Mouse (Mus musculus) heart, postnatal 25 days (tissue): ENCODE results near the gene Fam208b. TPM values are rescaled to one million over a fixed set of nuclear protein-coding genes. Genes with fewer than 3 reads are reported as not detected.
A peak's percentile ranks its signal among the peaks of the same experiment; 100 is the strongest.
"Not testable (repeated sequence)": the region's sequence is repeated elsewhere in the genome, so short reads cannot be mapped to it uniquely, and the experiment has no call there.

Experiments
- DNase-seq: peaks from one replicate; pipeline ENCODE4 v3.0.0; 2022; ENCODE audit warnings: low spot score
- intact Hi-C: fragments of 180-260 bp; cut with DNase I; formaldehyde crosslinking; loops from one replicate; pipeline ENCODE4 v1.15.1; 2025
- total RNA-seq, 2 experiments: library from RNA; stranded (reverse); gene quantifications; 2 replicates each; pipeline ENCODE4 v1.2.3; 2021

The Fam208b gene
- total RNA-seq, 2 experiments from 2014 or later, result 11.1 to 13.1 TPM

DNA sequence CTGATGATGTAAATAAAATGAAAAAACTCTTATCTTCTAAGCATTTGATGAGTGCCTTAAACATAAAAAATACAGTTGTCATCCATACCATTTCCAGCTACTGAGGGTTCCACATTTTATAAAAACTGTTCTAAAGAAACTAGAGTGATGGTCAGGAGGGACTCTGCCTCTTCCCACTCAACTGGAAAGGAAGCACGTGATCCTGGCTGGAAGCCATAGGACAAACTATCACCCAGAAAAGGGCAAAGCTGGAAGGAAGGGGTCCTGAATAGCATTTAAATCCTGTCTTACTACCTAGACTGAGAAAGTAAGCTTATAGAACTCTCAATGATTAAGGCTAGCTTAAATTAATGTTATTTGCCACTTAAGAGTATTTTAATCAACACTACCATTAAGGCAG lies 16.6 kb downstream of the Fam208b start:
- DNase-seq, result no peak
- intact Hi-C loops, result loop anchor here (10.0 kb wide), 1 partner anchor 190 kb away; no protein-coding TSS in a partner anchor

DNA sequence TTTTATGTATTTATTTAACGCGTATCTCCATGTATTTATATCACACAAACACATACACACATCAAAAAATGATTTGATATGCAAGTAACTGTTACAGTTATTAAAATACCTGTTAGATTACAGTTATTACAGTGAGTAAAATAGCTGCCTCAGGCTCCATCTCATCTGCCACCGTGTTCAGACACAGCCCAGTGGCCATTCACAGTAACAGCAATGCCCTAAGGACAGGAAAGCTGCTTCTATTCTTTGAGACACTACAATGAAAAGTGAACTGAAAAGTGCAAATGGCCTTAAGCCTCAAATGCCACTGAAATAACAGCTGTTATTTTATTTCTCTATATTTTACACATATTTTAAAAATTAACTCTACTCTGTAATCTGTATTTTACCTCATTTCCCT lies 20.1 kb downstream of the Fam208b start:
- intact Hi-C loops, result loop anchor here (10.0 kb wide), 1 partner anchor 186 kb away; no protein-coding TSS in a partner anchor
- no peak for DNase-seq

DNA sequence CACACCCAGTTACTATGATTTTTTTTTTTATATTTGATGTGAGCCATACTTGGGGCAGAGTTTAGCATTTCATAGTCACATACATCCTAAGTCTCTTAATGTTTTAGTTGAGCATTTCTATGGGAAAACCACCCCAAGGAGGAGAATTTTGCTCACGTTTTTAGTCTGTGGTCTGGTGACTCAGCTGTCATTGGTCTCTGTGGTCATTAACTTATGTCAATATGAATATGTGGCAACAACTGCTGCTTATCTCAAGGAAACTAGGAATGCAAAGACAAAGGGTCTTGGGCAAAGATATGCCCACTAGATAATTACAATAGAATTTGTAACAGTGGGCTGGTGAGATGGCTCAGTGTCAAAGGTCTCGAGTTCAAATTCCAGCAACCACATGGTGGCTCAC lies 47.0 kb downstream of the Fam208b start:
- no peak for DNase-seq
- intact Hi-C loops, result loop anchor here (10.0 kb wide), 1 partner anchor 159 kb away; no protein-coding TSS in a partner anchor

DNA sequence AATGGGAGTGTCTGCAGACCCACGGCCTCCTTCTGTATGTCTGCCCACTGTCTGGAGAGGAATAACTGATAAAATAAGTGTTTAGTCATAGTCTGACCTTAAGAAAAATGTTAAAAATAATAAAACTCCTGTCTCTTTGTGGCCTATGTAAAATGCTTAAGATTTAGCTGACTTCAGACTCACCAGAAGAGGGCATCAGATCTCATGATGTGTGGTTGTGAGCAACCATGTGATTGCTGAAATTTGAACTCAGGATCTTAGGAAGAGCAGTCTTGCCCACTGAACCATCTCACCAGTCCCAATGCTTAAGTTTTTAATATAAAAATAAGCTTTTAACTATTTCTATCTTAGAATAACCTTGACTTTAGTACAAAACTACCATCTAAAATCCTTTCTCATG lies 47.8 kb downstream of the Fam208b start:
- no peak for DNase-seq
- intact Hi-C loops, result loop anchor here (10.0 kb wide), 1 partner anchor 158 kb away; no protein-coding TSS in a partner anchor

DNA sequence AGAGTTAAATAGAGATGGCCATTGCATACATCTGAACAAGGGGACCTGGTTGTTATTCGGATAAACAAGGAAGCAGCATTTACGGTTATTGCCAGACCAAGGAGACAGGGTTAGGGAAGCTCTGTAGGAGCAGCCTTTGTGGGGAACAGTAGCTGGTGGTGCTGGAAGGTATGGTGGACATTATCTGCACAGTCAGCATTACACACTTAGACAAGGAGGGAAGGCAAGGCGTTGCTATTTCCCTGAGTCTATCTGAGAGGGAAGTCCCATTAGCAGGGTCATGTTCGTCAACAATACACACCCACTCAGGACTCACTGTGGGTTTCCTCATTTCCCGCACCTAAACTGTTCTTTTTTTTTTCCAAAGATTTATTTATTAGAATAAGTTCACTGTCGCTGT lies 63.1 kb downstream of the Fam208b start:
- DNase-seq, result no peak
- intact Hi-C loops, result no loop called here

DNA sequence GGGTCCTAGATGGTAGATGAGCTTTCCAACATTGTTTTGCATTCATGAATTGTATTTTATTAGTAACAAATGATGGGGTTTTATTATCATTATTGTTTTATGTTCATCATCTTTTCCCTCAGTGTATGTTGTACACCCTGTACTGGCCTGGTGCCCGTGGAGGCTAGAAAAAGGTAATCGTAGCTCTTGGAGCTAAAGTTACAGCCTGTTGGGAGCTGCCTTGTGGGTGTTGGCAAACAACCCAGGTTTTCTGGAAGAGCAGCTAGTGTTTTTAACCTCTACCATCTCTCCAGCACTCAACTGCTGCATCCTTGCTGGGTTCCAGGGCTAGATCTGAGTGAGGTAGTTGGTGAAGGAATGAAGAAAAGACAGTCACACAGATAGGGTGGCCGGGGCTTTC lies 63.5 kb downstream of the Fam208b start:
- intact Hi-C loops, result no loop called here

DNA sequence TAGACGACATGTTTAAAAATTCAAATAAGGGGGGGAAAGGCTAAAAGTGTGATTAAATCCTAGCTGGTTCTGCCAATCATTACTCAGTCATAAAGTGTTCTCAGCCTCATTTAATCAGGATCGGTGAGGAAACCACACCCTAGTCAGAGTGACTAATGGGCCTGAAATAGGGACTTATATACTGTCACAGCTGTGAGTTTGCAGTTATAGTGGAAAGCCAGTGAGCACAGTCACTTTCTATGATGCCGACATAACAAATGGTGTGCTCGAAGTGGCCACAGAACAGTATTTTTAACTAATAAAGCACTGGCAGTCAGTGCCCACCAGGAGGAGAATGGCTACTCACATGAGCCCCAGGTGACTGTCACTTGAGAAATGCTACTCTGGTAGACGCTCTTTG lies 66.0 kb downstream of the Fam208b start:
- intact Hi-C loops, result no loop called here
- DNase-seq, result no peak

More for the DNA sequence above, 63.5 kb downstream of the Fam208b start:
- no peak for DNase-seq

DNA sequence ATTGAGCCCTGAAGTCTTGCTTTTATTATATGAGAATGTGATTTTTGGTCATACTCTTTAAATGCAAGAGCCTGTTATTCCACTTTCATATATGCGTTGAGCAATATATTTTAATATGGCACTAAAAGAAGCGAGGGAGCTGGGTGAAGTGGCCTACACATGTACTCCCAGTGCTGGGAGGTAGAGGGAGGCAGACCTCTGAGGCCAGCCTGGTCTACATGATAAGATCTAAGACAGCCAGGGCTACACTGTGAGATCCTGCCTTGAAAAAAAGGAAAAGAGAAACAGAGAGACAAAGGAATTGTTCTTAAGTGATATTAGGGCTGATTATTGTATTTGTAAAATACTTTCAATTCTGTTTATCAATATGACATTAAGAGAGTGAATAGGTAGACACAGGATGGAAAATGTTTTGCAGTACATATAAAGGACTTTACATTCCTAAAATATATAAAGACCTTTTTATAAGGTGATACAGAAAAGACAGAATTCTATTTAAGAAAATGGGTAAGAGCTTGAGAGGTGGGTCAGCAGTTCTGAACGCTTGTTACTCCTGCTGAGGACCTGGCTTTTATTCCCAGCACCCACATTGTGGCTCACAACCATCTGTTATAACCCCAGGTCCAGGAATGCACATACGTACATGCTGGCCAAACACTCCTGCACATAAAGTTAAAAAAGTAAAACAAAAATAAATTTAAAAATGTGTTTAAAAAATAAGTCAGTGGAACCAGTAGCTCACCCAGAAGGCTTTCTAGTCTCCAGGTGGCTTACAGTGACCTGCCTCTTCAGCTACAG lies 66.6 kb downstream of the Fam208b start:
- intact Hi-C loops, result no loop called here
- no peak for DNase-seq

DNA sequence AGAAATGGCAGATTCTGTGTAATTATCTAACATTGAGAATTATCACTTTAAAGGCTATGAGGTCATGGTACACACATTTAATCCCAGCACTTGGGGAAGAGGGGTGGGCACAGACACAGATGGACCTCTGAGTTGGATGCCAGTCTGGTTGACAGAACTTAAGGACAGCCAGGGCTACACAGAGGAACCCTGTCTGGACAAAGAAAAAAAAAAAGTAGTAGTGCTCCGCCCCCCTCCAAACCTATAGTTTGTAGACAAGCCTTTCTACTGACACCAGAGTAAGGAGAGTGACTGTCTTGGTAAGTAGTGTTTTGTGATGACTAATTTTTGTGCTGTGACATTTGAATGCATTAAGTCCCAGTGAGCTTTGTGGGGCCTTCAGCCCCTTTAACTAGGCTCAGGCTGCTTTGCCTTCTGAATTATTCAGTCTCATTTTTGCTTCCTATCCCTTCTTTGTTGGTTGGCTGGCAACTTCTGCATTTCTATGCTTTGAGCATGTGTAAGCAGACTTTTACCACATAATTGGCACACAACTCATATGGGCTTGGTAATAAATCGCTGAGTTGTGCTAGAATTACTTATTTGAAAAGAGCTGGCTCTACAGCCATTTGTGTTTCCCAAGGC lies 69.6 kb downstream of the Fam208b start:
- intact Hi-C loops, result no loop called here
- no peak for DNase-seq

DNA sequence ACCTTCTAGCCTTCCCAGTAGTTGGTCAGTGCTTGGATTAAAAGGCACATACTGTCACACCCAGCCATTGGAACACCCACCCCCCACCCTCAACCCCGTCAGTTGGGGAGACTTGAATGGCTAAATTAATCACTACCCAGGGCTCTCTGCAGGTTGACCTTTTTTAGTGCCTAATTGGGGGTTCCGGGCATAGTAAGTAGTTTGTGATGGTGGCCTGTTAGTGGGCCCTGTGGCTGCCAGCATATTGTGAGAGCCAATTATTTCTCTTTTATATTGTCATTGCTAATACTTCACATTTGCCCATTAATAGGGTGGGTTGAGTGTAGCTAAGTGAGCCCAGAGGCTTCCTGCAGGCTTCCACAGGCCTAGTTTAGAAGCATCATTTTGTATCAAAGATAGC lies 70.7 kb downstream of the Fam208b start:
- intact Hi-C loops, result no loop called here
- no peak for DNase-seq

DNA sequence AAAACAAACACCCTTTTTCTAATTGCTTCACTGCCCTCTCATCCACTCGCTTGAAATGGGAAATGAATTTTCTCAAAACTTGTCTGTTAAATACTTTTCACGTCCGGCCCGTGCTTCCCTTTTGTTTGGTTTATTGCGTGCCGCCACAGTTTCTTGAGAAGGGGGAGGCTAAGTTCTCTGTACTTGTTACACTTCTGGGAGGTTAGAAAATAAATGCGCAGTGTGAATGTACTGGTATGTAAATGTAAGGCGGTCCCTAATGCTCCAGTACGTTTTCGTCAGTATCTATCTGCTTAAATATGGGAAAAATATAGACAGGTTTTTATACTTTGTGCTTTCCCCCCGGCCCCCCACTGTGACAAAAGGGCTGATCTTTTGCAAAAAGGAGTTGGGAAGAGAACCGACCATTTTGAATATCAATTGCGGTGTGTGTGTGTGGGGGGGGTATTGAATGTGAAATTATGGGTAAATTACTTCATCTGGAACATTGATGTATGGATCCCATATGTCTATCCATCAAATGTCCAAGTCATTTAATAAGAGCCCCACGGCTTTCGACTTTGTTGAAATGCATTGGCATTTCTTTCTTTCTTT lies 71.8 kb downstream of the Fam208b start:
- intact Hi-C loops, result loop anchor here (5.0 to 10.0 kb wide), 2 partner anchors 73 to 134 kb away; partner anchors contain the start of gene Fam208b
- DNase-seq, result no peak

DNA sequence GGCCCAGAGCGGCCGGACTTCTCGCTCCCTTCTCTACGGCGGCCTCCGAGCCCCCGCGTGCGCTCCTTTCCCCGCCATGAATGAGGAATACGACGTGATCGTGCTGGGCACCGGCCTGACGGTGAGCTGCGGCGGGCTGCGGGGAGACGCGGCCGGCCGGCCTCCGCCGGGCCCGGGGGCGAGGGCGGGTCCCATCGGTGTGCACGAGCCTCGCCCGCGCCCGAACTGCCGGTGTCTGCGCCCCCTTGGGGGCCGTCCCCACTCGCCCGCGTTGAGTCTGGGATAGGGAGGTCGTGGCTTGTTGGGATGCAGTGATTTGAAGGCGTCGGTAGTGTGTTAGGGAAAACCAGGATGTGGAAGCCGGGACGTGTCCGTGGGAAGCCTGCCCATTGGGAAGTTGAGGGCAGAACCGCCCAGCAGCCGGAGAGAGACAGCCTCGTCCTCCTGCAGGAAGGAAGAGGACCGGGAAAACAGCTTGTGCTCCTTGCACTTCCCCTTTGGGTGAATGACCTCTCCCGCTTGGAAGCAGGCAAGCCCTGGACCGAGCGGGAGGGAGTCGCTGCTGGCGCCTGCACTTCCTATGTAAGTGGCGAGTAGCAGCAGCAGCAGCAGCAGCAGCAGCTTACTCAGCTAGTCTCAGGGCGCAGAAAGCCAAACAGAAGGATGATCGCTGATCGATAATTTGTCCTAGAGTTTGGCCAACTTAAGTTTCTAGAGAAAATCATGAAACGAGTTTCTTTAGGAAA lies 72.5 kb downstream of the Fam208b start:
- DNase-seq, result peak; percentile 81
- intact Hi-C loops, result loop anchor here (5.0 to 10.0 kb wide), 2 partner anchors 74 to 134 kb away; partner anchors contain the start of gene Fam208b

DNA sequence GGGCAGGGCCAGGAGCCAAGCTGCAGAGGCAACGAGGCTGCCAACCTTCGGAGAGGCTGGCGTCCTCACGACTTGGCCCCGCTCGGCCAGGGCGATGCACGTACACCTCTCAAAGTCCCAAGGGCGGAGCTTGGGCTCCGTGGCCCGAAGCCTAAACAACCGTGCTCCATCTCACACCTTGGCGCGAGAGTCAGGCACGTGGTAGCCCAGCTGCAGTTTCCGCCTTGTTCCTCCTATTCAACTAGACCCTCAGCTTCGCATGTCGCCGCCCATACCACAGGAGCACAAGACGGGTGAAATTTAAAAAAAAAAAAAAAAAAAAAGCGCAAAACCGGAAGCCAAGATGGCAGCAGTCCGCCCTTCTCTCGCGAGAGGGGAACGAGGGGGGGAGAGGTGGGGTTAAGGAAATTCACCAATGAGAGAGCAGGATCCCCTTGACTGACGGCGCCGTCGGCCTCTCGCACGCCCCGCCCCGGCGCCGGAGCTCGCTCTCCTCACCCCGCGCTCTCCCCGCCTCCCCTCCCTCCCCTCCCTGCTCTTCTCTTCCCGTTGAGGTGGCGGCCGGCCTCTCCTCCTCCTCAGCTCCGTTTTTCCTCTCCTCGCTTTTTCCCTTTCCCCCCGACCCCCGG lies 73.2 kb downstream of the Fam208b start, which contains the start of gene Gdi2:
TSS of gene Gdi2 (plus strand) at position 470 of the 629 bp plus-strand sequence.
- peak; percentile 88 for DNase-seq
- intact Hi-C loops, result loop anchor here (5.0 to 10.0 kb wide), 2 partner anchors 75 to 133 kb away; partner anchors contain the start of gene Fam208b

DNA sequence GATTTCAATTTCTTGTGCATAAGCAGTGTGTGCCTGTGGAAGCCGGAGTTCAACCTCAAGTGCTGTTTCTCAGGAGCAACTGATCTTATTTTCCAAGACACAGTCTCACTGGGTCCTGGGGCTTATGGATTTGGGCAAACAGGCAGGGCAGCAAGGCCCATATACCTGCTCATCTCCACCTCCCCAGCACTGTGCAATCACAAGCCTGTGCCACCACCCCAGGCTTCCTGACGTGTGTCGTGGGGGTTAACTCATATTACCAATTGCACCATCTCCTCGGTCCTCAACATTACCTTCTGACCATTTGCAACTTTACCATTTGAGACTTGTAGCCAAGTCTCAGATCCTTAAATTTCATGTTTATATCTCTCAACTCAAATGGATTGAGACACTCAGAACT lies 76.8 kb downstream of the Fam208b start:
- intact Hi-C loops, result loop anchor here (10.0 kb wide), 1 partner anchor 129 kb away; no protein-coding TSS in a partner anchor

DNA sequence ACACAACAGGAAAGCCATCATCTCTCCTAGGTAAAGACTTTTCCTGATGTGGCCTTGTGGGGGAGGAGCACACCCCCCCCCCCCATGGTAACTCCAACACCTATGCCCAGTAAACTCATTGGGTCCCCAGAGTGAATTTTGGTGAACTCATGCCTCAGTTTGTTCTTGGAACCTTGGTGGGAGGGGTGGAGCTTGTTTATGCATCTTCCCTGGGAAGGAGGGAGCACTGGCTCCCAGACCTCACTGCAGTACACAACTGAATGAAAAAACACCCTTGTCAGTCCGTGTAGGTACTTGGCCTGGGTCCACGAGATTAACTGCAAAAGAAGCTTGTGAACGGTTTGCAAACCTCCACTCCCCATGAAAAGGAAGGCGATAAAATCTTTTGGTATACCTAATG lies 78.5 kb downstream of the Fam208b start:
- intact Hi-C loops, result loop anchor here (10.0 kb wide), 1 partner anchor 128 kb away; no protein-coding TSS in a partner anchor

More for the DNA sequence above, 76.8 kb downstream of the Fam208b start:
- no peak for DNase-seq

DNA sequence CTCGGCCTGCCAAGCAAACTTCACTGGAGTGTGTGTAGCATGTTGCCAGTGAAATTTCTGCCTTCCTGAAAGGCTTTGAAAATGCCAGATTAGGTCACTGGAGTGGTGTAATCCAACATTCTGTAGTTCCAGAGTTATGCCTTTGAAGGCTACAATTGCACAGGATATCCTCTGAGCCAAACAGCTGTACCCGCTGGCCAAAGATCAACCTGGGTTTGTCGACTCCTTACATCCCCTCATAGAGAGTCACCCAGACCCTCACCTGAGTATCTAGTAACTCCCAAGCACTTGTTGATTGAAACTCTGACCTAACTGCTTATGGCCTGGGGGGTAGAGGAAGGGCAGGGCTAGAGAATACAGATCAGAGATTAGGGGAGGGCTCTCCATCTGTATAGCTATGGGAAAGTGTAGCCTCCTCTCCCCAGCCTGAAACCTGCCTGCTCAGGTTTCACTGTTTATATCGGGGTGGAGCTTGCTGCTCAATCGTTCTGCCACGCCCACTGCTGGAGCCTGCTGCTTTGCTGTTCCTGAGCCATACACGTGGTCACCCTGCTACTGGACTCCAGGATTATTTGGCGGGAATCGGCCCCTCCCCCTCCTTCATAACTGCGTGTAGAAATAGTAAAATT lies 79.1 kb downstream of the Fam208b start:
- intact Hi-C loops, result loop anchor here (10.0 kb wide), 1 partner anchor 127 kb away; no protein-coding TSS in a partner anchor
- no peak for DNase-seq

More for the DNA sequence above, 78.5 kb downstream of the Fam208b start:
- no peak for DNase-seq

DNA sequence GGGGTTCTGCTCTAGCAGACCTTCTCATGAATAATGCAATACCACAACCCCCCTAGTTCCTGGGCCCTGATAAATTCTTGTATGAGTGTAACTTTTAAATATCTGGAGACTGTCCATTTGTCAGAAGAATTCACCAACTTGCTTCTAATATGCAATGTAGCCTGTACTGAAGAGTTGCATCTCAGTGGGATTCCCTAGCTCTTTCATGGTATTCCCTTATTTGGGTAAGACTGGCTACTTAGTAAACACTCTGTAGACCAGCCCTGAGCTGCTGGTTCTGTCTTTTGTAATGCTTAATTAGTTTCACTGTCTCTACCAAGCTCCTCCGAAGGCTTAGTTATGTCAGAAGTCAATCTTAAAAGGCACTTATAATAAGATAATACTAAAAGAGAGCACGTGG lies 79.7 kb downstream of the Fam208b start:
- intact Hi-C loops, result loop anchor here (10.0 kb wide), 1 partner anchor 126 kb away; no protein-coding TSS in a partner anchor
- DNase-seq, result not testable (repeated sequence)

DNA sequence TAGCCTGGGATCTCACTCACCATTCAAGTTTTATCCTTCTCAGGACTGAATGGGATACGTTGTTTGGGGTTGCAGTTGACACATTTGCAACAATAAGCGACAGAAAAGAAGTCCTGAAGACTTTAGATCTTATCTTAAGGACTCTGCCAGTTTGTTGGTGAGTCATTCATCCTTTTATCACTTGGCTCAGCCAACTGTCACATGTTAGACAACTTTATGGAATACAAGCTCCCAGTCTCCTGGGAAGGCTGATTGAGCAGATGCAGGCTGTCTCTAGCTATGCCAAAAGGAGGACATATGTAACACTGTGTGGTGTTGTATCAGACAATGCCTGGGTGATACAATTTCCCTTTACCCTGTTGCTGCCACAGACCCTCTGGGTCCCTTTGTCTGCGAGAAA lies 80.5 kb downstream of the Fam208b start:
- intact Hi-C loops, result loop anchor here (10.0 kb wide), 1 partner anchor 126 kb away; no protein-coding TSS in a partner anchor
- DNase-seq, result no peak
